Mouse (Mus musculus) brain, embryonic 18.5 days (tissue): ENCODE measurements around the gene Efr3b.
"Not testable (repeated sequence)": the region's sequence is repeated elsewhere in the genome, so short reads cannot be mapped to it uniquely, and the experiment has no call there.

Experiments used
- DNase-seq: peaks from one replicate; pipeline ENCODE4 v3.0.0-alpha.2; 2012; ENCODE audit warnings: low read depth, low spot score

Gene Efr3b

DNA sequence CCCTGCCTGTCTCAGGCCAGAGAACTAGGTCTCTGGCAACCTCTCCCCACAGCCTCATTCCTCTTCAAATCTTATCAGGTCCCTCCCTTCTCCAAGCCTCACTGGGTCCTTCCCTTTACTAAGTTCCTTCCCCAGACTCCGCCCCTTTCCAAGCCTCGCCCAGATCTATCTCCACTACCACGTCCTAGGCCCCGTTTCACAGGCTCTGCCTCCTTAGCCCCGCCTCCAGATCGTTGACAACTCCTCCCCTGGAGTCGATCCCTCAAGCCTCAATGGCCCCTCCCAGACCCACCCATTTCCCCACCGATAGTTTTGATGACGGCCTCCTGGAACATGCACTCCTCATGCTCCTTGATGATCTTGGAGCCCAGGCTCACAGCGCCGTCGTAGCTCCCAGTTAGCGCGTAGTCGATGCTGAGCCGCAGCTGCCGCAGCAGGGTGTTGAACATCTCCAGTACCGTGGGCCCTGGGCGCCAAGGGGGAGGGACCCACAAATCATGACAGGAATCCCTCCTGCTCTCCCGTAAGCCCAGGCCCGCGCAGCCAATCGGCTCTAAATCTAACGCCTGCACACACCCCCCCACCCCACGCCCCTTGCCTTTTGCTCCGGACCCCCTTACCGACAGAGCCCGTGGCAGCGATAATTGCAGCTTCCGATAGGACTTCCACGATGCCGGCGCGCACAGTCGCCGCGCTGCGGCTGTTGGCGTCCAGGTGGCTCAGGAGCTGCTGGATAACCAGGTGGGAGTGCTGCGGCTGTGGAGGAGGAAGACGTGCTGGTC, 57.2 kb downstream of the Efr3b start:
- DNase-seq: peak; percentile 72

- DNase-seq: no peak
Measured at GRCm38 (mm10) chr12:3980991-3981349, 57.7 kb downstream of the Efr3b start.

- not testable (repeated sequence) for DNase-seq
Measured at GRCm38 (mm10) chr12:3973169-3973568, 65.5 kb downstream of the Efr3b start.

GRCm38 (mm10) chr12:3968380-3968779, 70.3 kb downstream of the Efr3b start:
- DNase-seq: no peak

DNA sequence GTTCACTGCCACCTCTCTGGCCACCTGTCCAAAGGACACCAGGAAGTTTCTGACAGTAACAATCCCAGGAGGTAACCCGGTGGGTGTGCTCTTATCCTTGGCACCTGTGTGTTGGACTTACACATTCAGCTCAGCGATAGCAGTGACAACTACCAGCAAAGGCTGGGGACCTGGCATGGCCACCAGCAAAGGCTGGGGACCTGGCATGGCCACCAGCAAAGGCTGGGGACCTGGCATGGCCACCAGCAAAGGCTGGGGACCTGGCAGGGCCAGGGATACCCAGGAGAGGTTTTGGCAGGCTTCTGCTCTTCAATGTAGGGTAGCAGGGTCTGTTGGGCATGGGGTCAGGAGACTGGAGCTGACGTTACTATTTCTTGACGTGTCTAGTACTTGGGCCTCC, 71.5 kb downstream of the Efr3b start:
- no peak for DNase-seq

DNA sequence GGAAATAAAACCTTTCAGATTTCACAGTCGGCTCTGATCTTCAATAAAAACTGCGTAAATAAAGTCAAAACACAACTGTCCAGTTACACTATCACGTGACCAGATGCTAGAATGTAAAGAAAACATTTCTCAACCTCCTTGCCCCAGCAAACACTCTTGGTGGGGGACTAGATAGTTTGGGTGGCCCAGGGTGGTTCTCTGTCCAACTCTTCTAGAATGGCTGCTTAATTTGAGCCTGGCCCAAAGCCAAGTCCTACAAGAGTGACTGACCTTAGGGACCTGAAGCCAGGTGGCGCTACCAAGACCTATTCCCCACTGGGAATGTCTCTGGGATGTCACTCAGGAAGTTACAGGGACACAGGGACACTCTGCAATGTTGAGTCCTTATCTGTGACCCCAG, 78.2 kb downstream of the Efr3b start:
- no peak for DNase-seq

DNA sequence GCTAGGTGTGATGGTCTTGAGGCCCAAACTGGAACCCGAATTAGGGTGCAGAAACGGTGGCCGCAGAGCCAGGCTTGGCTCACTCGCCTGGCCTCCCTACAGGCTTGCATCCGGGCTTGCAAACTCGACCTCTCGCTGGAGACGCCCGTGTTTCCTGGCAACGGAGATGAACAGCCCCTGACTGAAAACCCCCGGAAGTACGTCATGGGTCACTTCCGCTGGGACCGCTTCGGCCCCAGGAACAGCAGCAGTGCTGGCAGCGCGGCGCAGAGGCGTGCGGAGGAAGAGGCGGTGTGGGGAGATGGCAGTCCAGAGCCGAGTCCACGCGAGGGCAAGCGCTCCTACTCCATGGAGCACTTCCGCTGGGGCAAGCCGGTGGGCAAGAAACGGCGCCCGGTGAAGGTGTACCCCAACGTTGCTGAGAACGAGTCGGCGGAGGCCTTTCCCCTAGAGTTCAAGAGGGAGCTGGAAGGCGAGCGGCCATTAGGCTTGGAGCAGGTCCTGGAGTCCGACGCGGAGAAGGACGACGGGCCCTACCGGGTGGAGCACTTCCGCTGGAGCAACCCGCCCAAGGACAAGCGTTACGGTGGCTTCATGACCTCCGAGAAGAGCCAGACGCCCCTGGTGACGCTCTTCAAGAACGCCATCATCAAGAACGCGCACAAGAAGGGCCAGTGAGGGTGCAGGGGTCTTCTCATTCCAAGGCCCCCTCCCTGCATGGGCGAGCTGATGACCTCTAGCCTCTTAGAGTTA, 78.7 kb downstream of the Efr3b start:
- peak; percentile 79 for DNase-seq

DNA sequence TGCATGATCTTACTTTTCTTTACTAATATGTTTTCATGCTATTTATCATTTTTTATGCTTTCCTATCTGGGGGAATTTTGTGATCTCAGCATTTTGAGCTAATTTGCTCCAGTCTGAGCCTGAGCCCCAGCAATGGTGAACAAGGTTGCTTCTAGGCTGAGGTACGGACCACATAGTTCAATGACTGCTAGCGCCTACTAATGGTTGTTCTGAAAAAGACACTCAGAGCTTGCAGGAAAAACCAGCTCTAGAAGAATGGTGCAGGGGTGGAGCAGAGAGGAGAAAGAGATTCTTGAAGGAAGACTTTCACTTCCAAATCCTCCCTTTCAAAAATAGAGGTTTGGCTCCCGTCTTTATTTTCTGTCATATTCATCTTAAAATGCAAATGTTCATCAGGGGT, 82.4 kb downstream of the Efr3b start:
- no peak for DNase-seq

- DNase-seq: no peak
Measured at GRCm38 (mm10) chr12:3955371-3955770, 83.3 kb downstream of the Efr3b start.

GRCm38 (mm10) chr12:3954651-3955050, 84.1 kb downstream of the Efr3b start, which contains the start of gene Pomc:
Gene Pomc, plus strand, starts transcription at chr12:3954951.
- no peak for DNase-seq

DNA sequence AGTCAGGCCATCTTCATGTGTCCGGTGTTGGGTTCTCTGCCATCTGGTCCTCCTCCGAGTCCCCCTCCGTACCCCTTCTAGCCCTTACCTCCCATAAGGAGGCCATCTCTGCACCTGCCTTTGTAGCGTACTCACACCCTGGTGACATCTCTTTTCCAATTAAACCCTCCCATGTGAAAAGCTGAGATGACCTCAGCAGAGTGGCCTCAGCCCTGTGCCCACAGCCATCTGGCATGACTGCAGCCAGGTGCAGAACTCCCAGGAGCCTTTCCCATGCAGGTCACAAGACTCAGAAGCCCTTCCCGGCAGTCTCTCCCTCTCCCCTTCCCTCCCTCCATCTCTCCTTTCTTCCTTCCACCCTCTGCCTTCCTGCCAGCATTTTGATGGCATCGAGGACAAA, 91.2 kb downstream of the Efr3b start:
- DNase-seq: no peak

DNA sequence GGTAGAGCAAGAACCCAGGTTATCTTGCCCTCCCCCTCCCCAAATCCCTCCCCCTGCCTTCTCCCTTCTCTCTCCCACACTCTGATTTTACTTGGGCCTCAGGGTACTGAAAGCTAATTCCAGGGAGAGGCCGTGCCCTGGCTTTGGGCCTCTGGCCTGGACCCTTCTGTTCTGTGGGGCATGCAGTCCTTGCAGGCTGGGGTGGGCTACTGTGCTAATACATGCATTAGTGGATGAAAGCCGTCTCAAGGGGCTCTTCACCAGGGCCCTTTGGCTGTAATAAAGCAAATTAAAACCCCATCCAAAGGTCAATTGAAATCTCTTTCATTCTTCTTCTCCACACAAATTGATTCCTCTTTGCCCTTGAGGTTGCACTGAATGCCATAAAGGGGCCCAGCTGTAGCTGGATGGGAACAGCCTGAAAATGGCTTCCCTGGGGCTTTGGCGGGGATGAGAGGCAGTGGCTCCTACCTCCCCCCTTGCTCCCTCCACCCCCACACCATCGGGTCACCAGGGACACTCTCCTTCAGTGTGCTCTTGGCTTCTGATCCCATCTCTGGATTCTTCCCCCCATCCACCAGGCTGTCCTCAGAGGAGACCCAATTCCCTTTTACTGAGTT, 94.2 kb downstream of the Efr3b start:
- no peak for DNase-seq

GRCm38 (mm10) chr12:3942026-3942425, 96.7 kb downstream of the Efr3b start:
- no peak for DNase-seq

GRCm38 (mm10) chr12:3930090-3930865, 108.4 kb downstream of the Efr3b start:
- peak; percentile 12 for DNase-seq

DNA sequence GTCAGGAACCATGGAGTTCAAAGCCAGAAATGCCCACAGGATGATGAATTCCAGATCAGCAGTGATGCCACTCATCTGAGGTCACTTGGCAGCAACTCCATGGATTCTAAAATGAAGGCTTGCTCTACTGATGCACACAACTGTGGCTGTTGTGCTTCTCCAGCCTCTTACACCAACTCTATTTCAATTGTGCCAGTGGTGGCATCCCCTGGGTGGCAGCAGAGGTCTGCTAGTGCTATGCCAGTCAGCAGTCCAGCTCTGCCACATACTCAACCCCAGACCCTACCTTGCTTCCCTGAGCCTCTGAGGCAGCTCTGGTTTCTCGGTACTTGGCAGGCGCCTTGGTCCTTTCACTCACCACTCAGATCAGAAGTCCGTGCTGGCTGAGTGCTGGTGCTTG, 109.9 kb downstream of the Efr3b start:
- no peak for DNase-seq

- DNase-seq: no peak
Measured at GRCm38 (mm10) chr12:3926127-3926526, 112.6 kb downstream of the Efr3b start.

GRCm38 (mm10) chr12:3919423-3919822, 119.3 kb downstream of the Efr3b start:
- DNase-seq: no peak

GRCm38 (mm10) chr12:3918577-3918976, 120.1 kb downstream of the Efr3b start:
- DNase-seq: no peak

- no peak for DNase-seq
Measured at GRCm38 (mm10) chr12:3917668-3918341, 120.9 kb downstream of the Efr3b start.

GRCm38 (mm10) chr12:3915852-3916251, 122.9 kb downstream of the Efr3b start:
- DNase-seq: no peak
